In genomic region chr12:15051387-15051786, GRCm38 (mm10) we compare ENCODE assay signal across 35 mouse cellular contexts.
"Had no signal": no experiment of that assay in that cellular context is flagged by ENCODE, and none has a peak within 500 bp of the region (broad histone marks: within the 10 kb centered on the region; RNA-seq: fewer than 3 reads in every experiment).

No protein-coding gene starts in this region.

- DNase-seq: heart, postnatal 10 days; heart, postnatal 14 days; heart, postnatal 36 days; heart, postnatal 4 days; kidney, adult 11 months; kidney, adult 18-20 months; kidney, adult 2 months; kidney, adult 8-10 months; kidney, adult 9 months; kidney, postnatal 10 days; kidney, postnatal 14 days; kidney, postnatal 25 days; kidney, postnatal 36 days; kidney, postnatal 4 days; layer of hippocampus, adult 9-11 months; layer of hippocampus, postnatal 36 days had no signal

- H3K36me3 ChIP-seq: heart, embryonic 12.5 days; heart, embryonic 13.5 days; heart, embryonic 15.5 days; hindbrain, embryonic 10.5 days; hindbrain, embryonic 12.5 days; hindbrain, embryonic 13.5 days; hindbrain, embryonic 15.5 days; intestine, embryonic 15.5 days; kidney, embryonic 15.5 days had no signal

- H3K9me3 ChIP-seq: heart, embryonic 13.5 days; heart, embryonic 15.5 days; hindbrain, embryonic 10.5 days; hindbrain, embryonic 12.5 days; hindbrain, embryonic 13.5 days; hindbrain, embryonic 15.5 days; intestine, embryonic 15.5 days; kidney, embryonic 15.5 days had no signal

- H3K4me2 ChIP-seq: heart, embryonic 11.5 days; heart, embryonic 12.5 days; heart, embryonic 13.5 days; heart, embryonic 15.5 days; hindbrain, embryonic 12.5 days; hindbrain, embryonic 13.5 days; hindbrain, embryonic 14.5 days; hindbrain, embryonic 15.5 days; intestine, embryonic 15.5 days; kidney, embryonic 15.5 days had no signal

- ATAC-seq: hindbrain, embryonic 16.5 days; hindbrain, postnatal 0 days; inflammation-experienced regulatory T-cells, adult 6 months; intestine, embryonic 15.5 days; intestine, embryonic 16.5 days; intestine, postnatal 0 days had no signal

- H3K27ac ChIP-seq: heart, embryonic 13.5 days; heart, embryonic 15.5 days; hindbrain, embryonic 10.5 days; hindbrain, embryonic 12.5 days; hindbrain, embryonic 13.5 days; hindbrain, embryonic 14.5 days; hindbrain, embryonic 15.5 days; hindbrain, postnatal 0 days; intestine, embryonic 15.5 days; kidney, embryonic 15.5 days; kidney, postnatal 0 days; layer of hippocampus, adult 2 months; left cerebral cortex, adult 2 months had no signal

- H3K27me3 ChIP-seq: heart, embryonic 12.5 days; heart, embryonic 13.5 days; heart, embryonic 15.5 days; hindbrain, embryonic 12.5 days; hindbrain, embryonic 13.5 days; hindbrain, embryonic 15.5 days; intestine, embryonic 15.5 days; kidney, embryonic 15.5 days had no signal

- H3K4me1 ChIP-seq: heart, embryonic 12.5 days; heart, embryonic 13.5 days; heart, embryonic 15.5 days; hindbrain, embryonic 10.5 days; hindbrain, embryonic 12.5 days; hindbrain, embryonic 13.5 days; hindbrain, embryonic 15.5 days; intestine, embryonic 15.5 days; kidney, embryonic 15.5 days had no signal

- H3K4me3 ChIP-seq: heart, embryonic 12.5 days; heart, embryonic 13.5 days; heart, embryonic 15.5 days; hindbrain, embryonic 10.5 days; hindbrain, embryonic 12.5 days; hindbrain, embryonic 13.5 days; hindbrain, embryonic 15.5 days; intestine, embryonic 15.5 days; kidney, embryonic 15.5 days; layer of hippocampus, adult 2 months; left cerebral cortex, adult 2 months had no signal

- H3K9ac ChIP-seq: heart, embryonic 12.5 days; heart, embryonic 13.5 days; heart, embryonic 15.5 days; hindbrain, embryonic 12.5 days; hindbrain, embryonic 13.5 days; hindbrain, embryonic 14.5 days; hindbrain, embryonic 15.5 days; intestine, embryonic 15.5 days; kidney, embryonic 15.5 days had no signal
